Mouse (Mus musculus): ENCODE measurements at regions not wholly inside any gene's neighbourhood (a gene's known extent, or its start where the extent isn't known, plus 50 kb on each side); places are given as distances from the start of the nearest gene placed in this dataset.

- DNase-seq (ENCODE audit: extremely low read depth, low read depth, low spot score), result no peak
- no peak overlapping the region for H3K27ac ChIP-seq (replicated peaks; ENCODE audit: insufficient read depth, low read depth, low read length)
- H3K4me1 ChIP-seq (ENCODE audit: control insufficient read depth, insufficient read depth, low read length), result no peaks in the 10 kb centered on the region
- TF ChIP-seq CTCF (IDR thresholded peaks at IDR 0.05; ENCODE audit: low read depth, low read length) (no peak), POLR2A (IDR thresholded peaks at IDR 0.05; ENCODE audit: extremely low read depth, insufficient read depth, low read length) (no peak)
- 89% methylated on average over 1 of the region's 1 CpGs for WGBS
- no peak overlapping the region for H3K4me3 ChIP-seq (ENCODE audit: insufficient read depth, low read depth, low read length)
- no peaks in the 10 kb centered on the region for H3K36me3 ChIP-seq (ENCODE audit: control insufficient read depth, insufficient read depth, low read length)
- no peaks in the 10 kb centered on the region for H3K79me2 ChIP-seq (ENCODE audit: control insufficient read depth, insufficient read depth, low read length)
- no peaks in the 10 kb centered on the region for H3K27me3 ChIP-seq (ENCODE audit: control insufficient read depth, insufficient read depth, low read length)
- no peak overlapping the region for H3K9ac ChIP-seq (ENCODE audit: low read depth, low read length)
Measured at GRCm38 (mm10) chr13:15935689-15936088, 76.0 kb upstream of the Inhba start.

GRCm38 (mm10) chr13:15936109-15936508 lies 75.5 kb upstream of the Inhba start:
- WGBS, result 61% methylated on average over 1 of the region's 1 CpGs
- no peak overlapping the region for H3K4me3 ChIP-seq (ENCODE audit: insufficient read depth, low read depth, low read length)
- no peaks in the 10 kb centered on the region for H3K36me3 ChIP-seq (ENCODE audit: control insufficient read depth, insufficient read depth, low read length)
- no peak overlapping the region for H3K9ac ChIP-seq (ENCODE audit: low read depth, low read length)
- DNase-seq (ENCODE audit: extremely low read depth, low read depth, low spot score), result no peak
- H3K79me2 ChIP-seq (ENCODE audit: control insufficient read depth, insufficient read depth, low read length), result no peaks in the 10 kb centered on the region
- TF ChIP-seq POLR2A (IDR thresholded peaks at IDR 0.05; ENCODE audit: extremely low read depth, insufficient read depth, low read length) (no peak), CTCF (IDR thresholded peaks at IDR 0.05; ENCODE audit: low read depth, low read length) (no peak)
- H3K27ac ChIP-seq (replicated peaks; ENCODE audit: insufficient read depth, low read depth, low read length), result no peak overlapping the region
- no peaks in the 10 kb centered on the region for H3K27me3 ChIP-seq (ENCODE audit: control insufficient read depth, insufficient read depth, low read length)
- H3K4me1 ChIP-seq (ENCODE audit: control insufficient read depth, insufficient read depth, low read length), result no peaks in the 10 kb centered on the region

- H3K27ac ChIP-seq (replicated peaks; ENCODE audit: insufficient read depth, low read depth, low read length), result no peak overlapping the region
- H3K36me3 ChIP-seq (ENCODE audit: control insufficient read depth, insufficient read depth, low read length), result no peaks in the 10 kb centered on the region
- no peak for TF ChIP-seq POLR2A (IDR thresholded peaks at IDR 0.05; ENCODE audit: extremely low read depth, insufficient read depth, low read length)
- 74% methylated on average over 4 of the region's 4 CpGs for WGBS
- no peaks in the 10 kb centered on the region for H3K79me2 ChIP-seq (ENCODE audit: control insufficient read depth, insufficient read depth, low read length)
- H3K4me1 ChIP-seq (ENCODE audit: control insufficient read depth, insufficient read depth, low read length), result no peaks in the 10 kb centered on the region
- no peaks in the 10 kb centered on the region for H3K27me3 ChIP-seq (ENCODE audit: control insufficient read depth, insufficient read depth, low read length)
- H3K4me3 ChIP-seq (ENCODE audit: insufficient read depth, low read depth, low read length), result no peak overlapping the region
- no peak overlapping the region for H3K9ac ChIP-seq (ENCODE audit: low read depth, low read length)
- no peak for DNase-seq (ENCODE audit: extremely low read depth, low read depth, low spot score)
Measured at GRCm38 (mm10) chr13:15950143-15950542, 61.5 kb upstream of the Inhba start.

- no peak overlapping the region for H3K4me3 ChIP-seq (ENCODE audit: insufficient read depth, low read depth, low read length)
- no peak overlapping the region for H3K27ac ChIP-seq (replicated peaks; ENCODE audit: insufficient read depth, low read depth, low read length)
- TF ChIP-seq CTCF (IDR thresholded peaks at IDR 0.05; ENCODE audit: low read depth, low read length), result no peak
- TF ChIP-seq POLR2A (IDR thresholded peaks at IDR 0.05; ENCODE audit: extremely low read depth, insufficient read depth, low read length), result no peak
- H3K9ac ChIP-seq (ENCODE audit: low read depth, low read length), result no peak overlapping the region
- H3K27me3 ChIP-seq (ENCODE audit: control insufficient read depth, insufficient read depth, low read length), result no peaks in the 10 kb centered on the region
- no peaks in the 10 kb centered on the region for H3K79me2 ChIP-seq (ENCODE audit: control insufficient read depth, insufficient read depth, low read length)
- H3K36me3 ChIP-seq (ENCODE audit: control insufficient read depth, insufficient read depth, low read length), result no peaks in the 10 kb centered on the region
- no peak for DNase-seq (ENCODE audit: extremely low read depth, low read depth, low spot score)
- no peaks in the 10 kb centered on the region for H3K4me1 ChIP-seq (ENCODE audit: control insufficient read depth, insufficient read depth, low read length)
- 62% methylated on average over 3 of the region's 3 CpGs for WGBS
Measured at GRCm38 (mm10) chr13:15950885-15951610, 60.6 kb upstream of the Inhba start.
